Mouse (Mus musculus) lung, postnatal 0 days (tissue): ENCODE results near the gene Olfr1392.

Experiments
- CTCF ChIP-seq: IDR thresholded peaks from 2 replicates; pipeline ENCODE4 v1.5.1; 2016; ENCODE audit warnings: antibody characterized with exemption, mild to moderate bottlenecking
- EP300 ChIP-seq: IDR thresholded peaks from 2 replicates; pipeline ENCODE4 v1.6.1; 2016; ENCODE audit warnings: antibody characterized with exemption, mild to moderate bottlenecking, control low read depth

DNA sequence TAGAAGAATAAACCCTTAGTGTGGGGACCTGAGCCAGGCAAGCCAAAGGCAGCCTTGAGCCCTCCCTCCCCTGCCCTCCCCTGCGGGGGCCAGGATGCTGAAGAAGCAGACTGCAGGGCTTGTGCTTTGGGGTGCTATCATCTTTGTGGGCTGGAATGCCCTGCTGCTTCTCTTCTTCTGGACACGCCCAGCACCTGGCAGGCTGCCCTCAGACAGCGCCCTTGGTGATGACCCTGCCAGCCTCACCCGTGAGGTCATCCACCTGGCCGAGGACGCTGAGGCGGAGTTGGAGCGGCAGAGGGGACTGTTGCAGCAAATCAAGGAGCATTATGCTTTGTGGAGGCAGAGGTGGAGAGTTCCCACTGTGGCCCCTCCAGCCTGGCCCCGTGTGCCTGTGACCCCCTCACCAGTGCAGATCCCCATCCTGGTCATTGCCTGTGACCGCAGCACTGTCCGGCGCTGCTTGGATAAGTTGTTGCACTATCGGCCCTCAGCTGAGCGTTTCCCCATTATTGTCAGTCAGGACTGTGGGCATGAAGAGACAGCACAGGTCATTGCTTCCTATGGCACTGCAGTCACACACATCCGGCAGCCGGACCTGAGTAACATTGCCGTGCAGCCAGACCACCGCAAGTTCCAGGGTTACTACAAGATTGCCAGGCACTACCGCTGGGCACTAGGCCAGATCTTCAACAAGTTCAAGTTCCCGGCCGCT is 24.3 kb upstream of the Olfr1392 start:
- TF ChIP-seq CTCF (no peak), EP300 (no peak)
